Comparison of ENCODE assay signal across 16 mouse cellular contexts in the genomic region with DNA sequence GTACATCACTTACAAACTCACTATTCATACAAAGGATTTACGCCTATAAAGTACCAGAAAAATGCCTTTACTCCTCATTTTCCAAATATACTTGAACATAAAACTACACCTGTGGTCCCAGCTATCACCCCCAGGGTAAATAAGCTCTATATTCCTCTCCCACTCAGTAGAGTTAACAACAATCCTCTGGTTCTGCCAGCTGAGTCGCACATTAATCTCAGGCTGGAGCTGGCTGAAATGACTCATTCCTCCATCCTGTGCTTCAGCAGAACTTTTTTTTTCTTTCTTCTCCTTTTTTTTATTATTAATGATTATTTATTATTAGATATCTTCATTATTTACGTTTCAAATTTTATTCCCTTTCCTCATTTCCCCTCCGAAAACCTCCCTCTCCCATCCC.
"Had no signal": no experiment of that assay in that cellular context is flagged by ENCODE, and none has a peak within 500 bp of the region (broad histone marks: within the 10 kb centered on the region; RNA-seq: fewer than 3 reads in every experiment).

No protein-coding gene starts in this region.

- H3K9ac ChIP-seq: neural tube, embryonic 13.5 days; neural tube, embryonic 15.5 days; stomach, embryonic 15.5 days had no signal

- H3K4me1 ChIP-seq: neural tube, embryonic 13.5 days; neural tube, embryonic 15.5 days; stomach, embryonic 15.5 days had no signal

- H3K27ac ChIP-seq: neural tube, embryonic 13.5 days; neural tube, embryonic 15.5 days; stomach, embryonic 15.5 days; stomach, postnatal 0 days had no signal

- H3K4me2 ChIP-seq: neural tube, embryonic 13.5 days; neural tube, embryonic 15.5 days; stomach, embryonic 15.5 days had no signal

- H3K36me3 ChIP-seq: neural tube, embryonic 13.5 days; neural tube, embryonic 15.5 days; stomach, embryonic 15.5 days had no signal

- DNase-seq: retina, postnatal 1 day; right cerebral cortex, adult 18-20 months; right cerebral cortex, postnatal 14 days; right cerebral cortex, postnatal 25 days; right cerebral cortex, postnatal 4 days; spleen, adult 18-20 months; thymus, adult 18-20 months; thymus, adult 2 months; thymus, postnatal 14 days; thymus, postnatal 25 days; thymus, postnatal 36 days; thymus, postnatal 4 days had no signal

- H3K27me3 ChIP-seq: neural tube, embryonic 13.5 days; neural tube, embryonic 15.5 days; stomach, embryonic 15.5 days had no signal

- H3K9me3 ChIP-seq: neural tube, embryonic 13.5 days; neural tube, embryonic 15.5 days; stomach, embryonic 15.5 days had no signal

- H3K4me3 ChIP-seq: neural tube, embryonic 13.5 days; neural tube, embryonic 15.5 days; stomach, embryonic 15.5 days had no signal
